ENCODE assay signal across 10 mouse cellular contexts in genomic region chr14:56365292-56365691, GRCm38 (mm10). TPM values are rescaled to one million over a fixed set of nuclear protein-coding genes. Genes with fewer than 3 reads are reported as not detected.
DNase-seq lines count a peak whose midpoint lies in the region; ATAC-seq and TF ChIP-seq lines count a peak whose summit lies in the region.
"Had no signal": no experiment of that assay in that cellular context is flagged by ENCODE, and none has a peak within 500 bp of the region (broad histone marks: within the 10 kb centered on the region; RNA-seq: fewer than 3 reads in every experiment).

No protein-coding gene starts in this region.

- WGBS in limb, embryonic 15.5 days, result 24% methylated on average over 8 of the region's 8 CpGs
- WGBS in stomach, embryonic 15.5 days, result 21% methylated on average over 8 of the region's 8 CpGs

- DNase-seq in gastrocnemius, adult 2 months, result no peak
- DNase-seq in gastrocnemius, postnatal 14 days, result no peak
- no peak for DNase-seq in spleen, postnatal 10 days (ENCODE audit: low spot score in 2 of 2)
- DNase-seq: cerebellum, postnatal 25 days had no signal

- peaks cover 70% of the 10 kb centered on the region for H3K27me3 ChIP-seq in megakaryocyte, embryonic 14.5 days (replicated peaks)
- H3K27me3 ChIP-seq in limb, embryonic 15.5 days, result peaks cover 37% of the 10 kb centered on the region
- peaks cover 42% of the 10 kb centered on the region for H3K27me3 ChIP-seq in stomach, embryonic 15.5 days (replicated peaks)

- no peaks in the 10 kb centered on the region for H3K36me3 ChIP-seq in megakaryocyte, embryonic 14.5 days (replicated peaks; ENCODE audit: low read length)
- no peaks in the 10 kb centered on the region for H3K36me3 ChIP-seq in limb, embryonic 15.5 days
- H3K36me3 ChIP-seq in stomach, embryonic 15.5 days, result no peaks in the 10 kb centered on the region

- H3K9me3 ChIP-seq in megakaryocyte, embryonic 14.5 days, result no peaks in the 10 kb centered on the region
- no peaks in the 10 kb centered on the region for H3K9me3 ChIP-seq in limb, embryonic 15.5 days
- H3K9me3 ChIP-seq in stomach, embryonic 15.5 days, result no peaks in the 10 kb centered on the region

- H3K4me3 ChIP-seq in gastrocnemius, adult 2 months, result peak overlapping the region; percentile 49; the same call in 1 of the 2 replicates
- peak overlapping the region; percentile 21 for H3K4me3 ChIP-seq in megakaryocyte, embryonic 14.5 days (replicated peaks)
- peak overlapping the region; percentile 44 for H3K4me3 ChIP-seq in limb, embryonic 15.5 days
- H3K4me3 ChIP-seq in stomach, embryonic 15.5 days (replicated peaks), result peak overlapping the region; percentile 40

- H3K9ac ChIP-seq in limb, embryonic 15.5 days, result no peak overlapping the region
- H3K9ac ChIP-seq in stomach, embryonic 15.5 days, result no peak overlapping the region

- no peak overlapping the region for H3K27ac ChIP-seq in gastrocnemius, adult 2 months
- H3K27ac ChIP-seq in limb, embryonic 15.5 days, result no peak overlapping the region
- no peak overlapping the region for H3K27ac ChIP-seq in stomach, embryonic 15.5 days
- H3K27ac ChIP-seq: macrophage had no signal

- peaks cover 7% of the 10 kb centered on the region; the same call in 1 of the 2 replicates for H3K4me1 ChIP-seq in megakaryocyte, embryonic 14.5 days
- H3K4me1 ChIP-seq in limb, embryonic 15.5 days, result peaks cover 15% of the 10 kb centered on the region
- peaks cover 7% of the 10 kb centered on the region for H3K4me1 ChIP-seq in stomach, embryonic 15.5 days

- no peak for TF ChIP-seq CTCF in gastrocnemius, adult 2 months (IDR thresholded peaks at IDR 0.05)

- intact Hi-C loops in gastrocnemius, adult 2 months (cut with DNase I), result no loop called here
- intact Hi-C loops in gastrocnemius, postnatal 14 days (cut with DNase I; ENCODE audit: low total_unique reads), result no loop called here

- peak overlapping the region; percentile 80 for H3K4me2 ChIP-seq in limb, embryonic 15.5 days
- H3K4me2 ChIP-seq in stomach, embryonic 15.5 days, result peak overlapping the region; percentile 86

- ATAC-seq in megakaryocyte, adult 5-6 weeks (ENCODE audit: poor library complexity, severe bottlenecking), result no peak
- no peak for ATAC-seq in limb, embryonic 15.5 days (ENCODE audit: insufficient number of reproducible peaks, low FRiP score, low TSS enrichment, low read depth)
- no peak for ATAC-seq in stomach, embryonic 15.5 days (ENCODE audit: insufficient read depth, low FRiP score, low read depth)
- no peak for ATAC-seq in cerebellum, adult (ENCODE audit: insufficient number of reproducible peaks, low FRiP score, low TSS enrichment)

RNA-seq across cellular contexts. Expression of gene Atp12a, which starts 0.4 kb away (rescaled TPM):
- total RNA-seq in gastrocnemius, adult 2 months (2021), result not detected
- total RNA-seq in gastrocnemius, postnatal 14 days (2021), result not detected
- polyA plus RNA-seq in megakaryocyte, embryonic 14.5 days (2012; ENCODE audit: insufficient read depth, low replicate concordance), result not detected in 2 replicates
- total RNA-seq in megakaryocyte, adult 5-6 weeks (2015), result not detected in 2 replicates
- total RNA-seq in megakaryocyte, adult 5-6 weeks (2017), result not detected in 2 replicates
- 1.2 and 2.3 TPM in 2 replicates for polyA plus RNA-seq in limb, embryonic 15.5 days (2015; fragmentation: Nextera tagmentation; extraction: Ambion mirVana)
- 0.03 and 0.12 TPM in 2 replicates for polyA plus RNA-seq in stomach, embryonic 15.5 days (2015; fragmentation: Nextera tagmentation; extraction: Ambion mirVana)
- polyA plus RNA-seq: macrophage had no signal

RNA-seq across cellular contexts. Expression of gene Rnf17, which starts 37.1 kb away (rescaled TPM):
- under 1 TPM in 1 of 2 experiments, not detected in 1; 0.20 TPM for total RNA-seq in gastrocnemius, adult 2 months (2021)
- not detected for total RNA-seq in gastrocnemius, postnatal 14 days (2021)
- not detected in 2 replicates for polyA plus RNA-seq in megakaryocyte, embryonic 14.5 days (2012; ENCODE audit: insufficient read depth, low replicate concordance)
- 0.65 and 1.1 TPM in 2 replicates for total RNA-seq in megakaryocyte, adult 5-6 weeks (2015)
- total RNA-seq in megakaryocyte, adult 5-6 weeks (2017), result 0.65 and 1.5 TPM in 2 replicates
- 0.83 and 1.3 TPM in 2 replicates for polyA plus RNA-seq in limb, embryonic 15.5 days (2015; fragmentation: Nextera tagmentation; extraction: Ambion mirVana)
- 1.2 and 1.5 TPM in 2 replicates for polyA plus RNA-seq in stomach, embryonic 15.5 days (2015; fragmentation: Nextera tagmentation; extraction: Ambion mirVana)
